Mouse (Mus musculus) heart, embryonic 10.5 days (tissue): ENCODE measurements around the gene Cog1. TPM values are rescaled to one million over a fixed set of nuclear protein-coding genes. Genes with fewer than 3 reads are reported as not detected.
A peak's percentile ranks its signal among the peaks of the same experiment; 100 is the strongest.

ENCODE experiments used
- DNase-seq: peaks from one replicate; pipeline ENCODE4 v3.0.0-alpha.2; 2017; ENCODE audit warnings: low spot score
- H3K27ac ChIP-seq: fragments of 300-500 bp; sonication (generic); 2 replicates; pipeline ENCODE4 v1.5.1; 2016; ENCODE audit warnings: mild to moderate bottlenecking
- H3K27me3 ChIP-seq: fragments of 300-500 bp; sonication (generic); 2 replicates; pipeline ENCODE4 v1.6.1; 2016; ENCODE audit warnings: mild to moderate bottlenecking; ENCODE audit not compliant: poor library complexity, insufficient read depth, severe bottlenecking
- H3K36me3 ChIP-seq: fragments of 300-500 bp; sonication (generic); 2 replicates; pipeline ENCODE4 v1.6.1; 2016; ENCODE audit warnings: mild to moderate bottlenecking, moderate library complexity
- H3K4me1 ChIP-seq: fragments of 300-500 bp; sonication (generic); 2 replicates; pipeline ENCODE4 v1.6.1; 2016; ENCODE audit warnings: mild to moderate bottlenecking
- H3K4me3 ChIP-seq: fragments of 300-500 bp; sonication (generic); 2 replicates; pipeline ENCODE4 v1.5.1; 2016; ENCODE audit warnings: mild to moderate bottlenecking, moderate library complexity
- H3K9me3 ChIP-seq: fragments of 300-500 bp; sonication (generic); 2 replicates; pipeline ENCODE4 v1.6.1; 2016; ENCODE audit warnings: mild to moderate bottlenecking, moderate library complexity
- WGBS: fragments of 180-500 bp; shearing (Covaris S2); methylation state at CpG from one replicate; pipeline ENCODE4 v1.1.7; 2016; 5-methylcytosine and 5-hydroxymethylcytosine counted together
- polyA plus RNA-seq: library from polyadenylated mRNA; unstranded; fragments of >200 nt; fragmentation: Nextera tagmentation; extraction: Ambion mirVana; gene quantifications from 2 replicates; pipeline ENCODE4 v1.2.1, GENCODE M21; 2016

Cog1 gene
- polyA plus RNA-seq, 1 experiment from 2014 or later, result 23.2 TPM

- Histone ChIP-seq H3K36me3 (peaks cover 40% of the 10 kb centered on the region), H3K27me3 (no peaks in the 10 kb centered on the region), H3K4me3 (0 out of 2 replicates have a peak overlapping the region, but pooled peaks have one; percentile 16), H3K9me3 (no peaks in the 10 kb centered on the region), H3K4me1 (peaks cover 41% of the 10 kb centered on the region), H3K27ac (peak overlapping the region; percentile 81)
- WGBS, result 65% methylated on average over 8 of the region's 8 CpGs
- no peak for DNase-seq
These were observed 29.4 kb downstream of the Cog1 start for GRCm38 (mm10) chr11:113678373-113678772.

DNA sequence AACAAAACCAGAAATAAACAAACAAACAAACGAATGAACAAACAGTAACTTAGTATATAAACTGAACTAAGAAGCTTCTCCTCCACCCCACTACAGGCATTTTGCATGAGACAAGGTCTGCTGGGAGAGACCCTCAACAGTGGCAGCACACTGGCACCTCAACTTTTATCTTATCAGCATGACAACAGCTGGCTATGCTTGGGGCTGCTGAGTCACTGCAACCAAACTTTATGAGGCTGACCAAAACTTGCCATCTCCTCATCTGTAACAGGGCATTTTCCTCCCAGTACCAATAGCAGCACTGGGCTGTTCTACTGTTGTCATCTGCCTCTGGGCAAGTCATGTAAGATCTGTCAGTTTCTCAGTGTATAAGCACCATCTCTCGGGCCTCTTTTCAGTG lies 32.0 kb downstream of the Cog1 start:
- no peak overlapping the region; the same call in 1 of the 2 replicates for H3K4me3 ChIP-seq
- 62% methylated on average over 2 of the region's 2 CpGs for WGBS
- peaks cover 16% of the 10 kb centered on the region for H3K36me3 ChIP-seq
- peaks cover 42% of the 10 kb centered on the region for H3K4me1 ChIP-seq
- DNase-seq, result peak; percentile 79
- H3K27me3 ChIP-seq, result no peaks in the 10 kb centered on the region
- no peaks in the 10 kb centered on the region for H3K9me3 ChIP-seq
- H3K27ac ChIP-seq, result no peak overlapping the region

GRCm38 (mm10) chr11:113681979-113682378 lies 33.0 kb downstream of the Cog1 start:
- Histone ChIP-seq H3K4me3 (peak overlapping the region; percentile 97), H3K4me1 (peaks cover 48% of the 10 kb centered on the region), H3K27ac (peak overlapping the region; percentile 98; the same call in 1 of the 2 replicates)

GRCm38 (mm10) chr11:113682897-113683626 lies 34.1 kb downstream of the Cog1 start:
- DNase-seq, result peak; percentile 90
- H3K36me3 ChIP-seq, result peaks cover 6% of the 10 kb centered on the region
- peaks cover 48% of the 10 kb centered on the region for H3K4me1 ChIP-seq
- H3K27ac ChIP-seq, result peak overlapping the region; percentile 98
- peak overlapping the region; percentile 97 for H3K4me3 ChIP-seq
- 4% methylated on average over 38 of the region's 38 CpGs for WGBS
- H3K9me3 ChIP-seq, result no peaks in the 10 kb centered on the region
- H3K27me3 ChIP-seq, result no peaks in the 10 kb centered on the region

More at GRCm38 (mm10) chr11:113681979-113682378, 33.0 kb downstream of the Cog1 start:
- no peak for DNase-seq
- H3K9me3 ChIP-seq, result no peaks in the 10 kb centered on the region
- peaks cover 7% of the 10 kb centered on the region for H3K36me3 ChIP-seq
- no peaks in the 10 kb centered on the region for H3K27me3 ChIP-seq

- no peaks in the 10 kb centered on the region for H3K27me3 ChIP-seq
- WGBS, result under 1% methylated on average over 38 of the region's 38 CpGs
- peak overlapping the region; percentile 97 for H3K4me3 ChIP-seq
- H3K4me1 ChIP-seq, result peaks cover 43% of the 10 kb centered on the region
- peak overlapping the region; percentile 98 for H3K27ac ChIP-seq
- no peaks in the 10 kb centered on the region for H3K9me3 ChIP-seq
- peaks cover 11% of the 10 kb centered on the region for H3K36me3 ChIP-seq
- no peak for DNase-seq
These were observed 34.6 kb downstream of the Cog1 start for GRCm38 (mm10) chr11:113683627-113683956.

GRCm38 (mm10) chr11:113683957-113684706 lies 35.2 kb downstream of the Cog1 start, which contains the start of the genes Fam104a and D11Wsu47e:
TSS of gene Fam104a (minus strand) at chr11:113684155.
TSS of gene D11Wsu47e (plus strand) at chr11:113684412.
- Histone ChIP-seq H3K4me1 (peaks cover 40% of the 10 kb centered on the region), H3K4me3 (peak within 1 kb of the TSS; percentile 97), H3K9me3 (no peaks in the 10 kb centered on the region), H3K36me3 (peaks cover 17% of the 10 kb centered on the region), H3K27ac (peak within 1 kb of the TSS; percentile 98), H3K27me3 (no peaks in the 10 kb centered on the region)
- under 1% methylated on average over 72 of the region's 73 CpGs for WGBS
- peak; percentile 97 for DNase-seq

GRCm38 (mm10) chr11:113684707-113685426 lies 35.9 kb downstream of the Cog1 start:
- Histone ChIP-seq H3K27me3 (no peaks in the 10 kb centered on the region), H3K36me3 (peaks cover 24% of the 10 kb centered on the region), H3K27ac (peak overlapping the region; percentile 98), H3K4me1 (peaks cover 39% of the 10 kb centered on the region), H3K9me3 (no peaks in the 10 kb centered on the region), H3K4me3 (peak overlapping the region; percentile 97)
- WGBS, result 38% methylated on average over 25 of the region's 25 CpGs
- DNase-seq, result no peak

DNA sequence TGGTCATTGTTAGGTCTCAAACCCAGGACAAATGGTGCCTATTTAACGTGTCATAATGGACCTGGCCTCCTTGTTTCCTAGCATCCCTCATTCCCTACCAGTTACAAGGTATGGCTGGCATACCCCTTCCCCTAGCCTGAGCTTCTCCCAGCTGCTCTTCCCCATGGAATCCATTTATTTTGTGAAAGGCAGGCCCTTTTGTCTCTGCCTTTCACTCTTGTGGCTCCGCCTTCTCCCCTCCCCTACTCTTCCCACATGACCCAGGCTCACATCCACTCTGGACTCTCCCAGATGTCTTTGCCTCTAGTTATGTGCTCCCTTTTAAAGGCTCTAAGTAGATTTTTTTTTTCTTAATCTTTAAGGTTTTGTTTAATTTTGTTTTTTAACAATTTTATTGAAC lies 38.1 kb downstream of the Cog1 start:
- Histone ChIP-seq H3K36me3 (peaks cover 45% of the 10 kb centered on the region), H3K4me3 (no peak overlapping the region), H3K27ac (no peak overlapping the region), H3K9me3 (no peaks in the 10 kb centered on the region), H3K27me3 (no peaks in the 10 kb centered on the region), H3K4me1 (peaks cover 24% of the 10 kb centered on the region)
- whole genome bisulfite sequencing, result 77% methylated on average over 2 of the region's 2 CpGs
- no peak for DNase-seq

GRCm38 (mm10) chr11:113690506-113690905 lies 41.5 kb downstream of the Cog1 start:
- Histone ChIP-seq H3K27me3 (no peaks in the 10 kb centered on the region), H3K4me1 (peaks cover 7% of the 10 kb centered on the region; the same call in 1 of the 2 replicates), H3K4me3 (no peak overlapping the region), H3K27ac (no peak overlapping the region), H3K9me3 (no peaks in the 10 kb centered on the region), H3K36me3 (peaks cover 79% of the 10 kb centered on the region)
- WGBS, result 92% methylated on average over 12 of the region's 12 CpGs
- no peak for DNase-seq

- H3K36me3 ChIP-seq, result peaks cover 87% of the 10 kb centered on the region
- WGBS, result 90% methylated on average over 5 of the region's 5 CpGs
These were observed 42.3 kb downstream of the Cog1 start for GRCm38 (mm10) chr11:113691318-113691717.

GRCm38 (mm10) chr11:113691851-113692250 lies 42.9 kb downstream of the Cog1 start:
- H3K9me3 ChIP-seq, result no peaks in the 10 kb centered on the region
- H3K27me3 ChIP-seq, result no peaks in the 10 kb centered on the region
- H3K4me1 ChIP-seq, result peaks cover 2% of the 10 kb centered on the region; the same call in 1 of the 2 replicates
- 85% methylated on average over 3 of the region's 3 CpGs for WGBS
- no peak overlapping the region for H3K27ac ChIP-seq
- DNase-seq, result no peak
- H3K36me3 ChIP-seq, result peaks cover 93% of the 10 kb centered on the region
- H3K4me3 ChIP-seq, result no peak overlapping the region

More at GRCm38 (mm10) chr11:113691318-113691717, 42.3 kb downstream of the Cog1 start:
- H3K27ac ChIP-seq, result no peak overlapping the region
- H3K9me3 ChIP-seq, result no peaks in the 10 kb centered on the region
- no peak overlapping the region for H3K4me3 ChIP-seq
- DNase-seq, result no peak
- peaks cover 7% of the 10 kb centered on the region; the same call in 1 of the 2 replicates for H3K4me1 ChIP-seq
- H3K27me3 ChIP-seq, result no peaks in the 10 kb centered on the region

- no peak for DNase-seq
- Histone ChIP-seq H3K9me3 (no peaks in the 10 kb centered on the region), H3K4me3 (no peak overlapping the region), H3K4me1 (0 out of 2 replicates have a peak, but pooled peaks cover 11% of the 10 kb centered on the region), H3K27me3 (no peaks in the 10 kb centered on the region), H3K27ac (no peak overlapping the region), H3K36me3 (peaks cover 50% of the 10 kb centered on the region)
- WGBS, result 73% methylated on average over 5 of the region's 5 CpGs
These were observed 48.6 kb downstream of the Cog1 start for GRCm38 (mm10) chr11:113697571-113697970.
